Mouse (Mus musculus) liver, embryonic 11.5 days (tissue): ENCODE data around the gene Cldn13. TPM values are rescaled to one million over a fixed set of nuclear protein-coding genes. Genes with fewer than 3 reads are reported as not detected.
A peak's percentile ranks its signal among the peaks of the same experiment; 100 is the strongest.

Experiments used
- ATAC-seq: fragments of 200-750 bp; cut with Nextera tagmentation; replicated peaks from 2 replicates; pipeline ENCODE4 v1.8.0; 2017; ENCODE audit warnings: moderate number of reproducible peaks, mild to moderate bottlenecking, moderate TSS enrichment, moderate library complexity; ENCODE audit not compliant: low FRiP score
- DNase-seq: peaks from one replicate; pipeline ENCODE4 v3.0.0-alpha.2; 2017; ENCODE audit warnings: low spot score
- H3K27ac ChIP-seq: fragments of 300-500 bp; sonication (generic); 2 replicates; pipeline ENCODE4 v1.5.1; 2014; ENCODE audit warnings: mild to moderate bottlenecking, low read depth, low read length, control low read depth
- H3K27me3 ChIP-seq: fragments of 300-500 bp; sonication (generic); replicated peaks from 2 replicates; pipeline ENCODE4 v1.6.1; 2014; ENCODE audit warnings: low read length, mixed read lengths; ENCODE audit not compliant: control insufficient read depth, insufficient read depth
- H3K36me3 ChIP-seq: fragments of 300-500 bp; sonication (generic); 2 replicates; pipeline ENCODE4 v1.6.1; 2014; ENCODE audit warnings: mild to moderate bottlenecking, low read length, moderate library complexity, mixed read lengths; ENCODE audit not compliant: control insufficient read depth, insufficient read depth
- H3K4me1 ChIP-seq: fragments of 300-500 bp; sonication (generic); replicated peaks from 2 replicates; pipeline ENCODE4 v1.6.1; 2014; ENCODE audit warnings: low read length, mixed read lengths; ENCODE audit not compliant: control insufficient read depth, insufficient read depth
- H3K4me2 ChIP-seq: fragments of 300-500 bp; sonication (generic); 2 replicates; pipeline ENCODE4 v1.6.1; 2014; ENCODE audit warnings: mild to moderate bottlenecking, control low read depth, moderate library complexity
- H3K4me3 ChIP-seq: fragments of 300-500 bp; sonication (generic); 2 replicates; pipeline ENCODE4 v1.5.1; 2014; ENCODE audit warnings: low read depth, low read length, control low read depth
- H3K9ac ChIP-seq: fragments of 300-500 bp; sonication (generic); 2 replicates; pipeline ENCODE4 v1.6.1; 2014; ENCODE audit warnings: low read depth, low read length, control low read depth
- H3K9me3 ChIP-seq: fragments of 300-500 bp; sonication (generic); 2 replicates; pipeline ENCODE4 v1.6.1; 2016; ENCODE audit warnings: low read length, inconsistent platforms, mixed read lengths; ENCODE audit not compliant: control insufficient read depth
- WGBS: fragments of 180-500 bp; shearing (Covaris S2); extraction: QIAGEN DNeasy Blood & Tissue Kit; methylation state at CpG from one replicate; pipeline ENCODE4 v1.1.7; 2014; 5-methylcytosine and 5-hydroxymethylcytosine counted together
- polyA plus RNA-seq: library from polyadenylated mRNA; unstranded; fragments of >200 nt; fragmentation: Nextera tagmentation; extraction: Ambion mirVana; gene quantifications from 2 replicates; pipeline ENCODE4 v1.2.1, GENCODE M21; 2014

The Cldn13 gene
- polyA plus RNA-seq, 1 experiment from 2014 or later, result 115 TPM

- WGBS, result 49% methylated on average over 4 of the region's 4 CpGs
- H3K4me3 ChIP-seq, result peak overlapping the region; percentile 64
- peak overlapping the region; percentile 60 for H3K4me2 ChIP-seq
- ATAC-seq (peak; percentile 88), DNase-seq (no peak)
- H3K27me3 ChIP-seq, result no peaks in the 10 kb centered on the region
- peak overlapping the region; percentile 82 for H3K9ac ChIP-seq
- H3K27ac ChIP-seq, result peak overlapping the region; percentile 97
- H3K36me3 ChIP-seq, result no peaks in the 10 kb centered on the region
- peaks cover 14% of the 10 kb centered on the region for H3K4me1 ChIP-seq
- no peaks in the 10 kb centered on the region for H3K9me3 ChIP-seq
These were observed 1.6 kb downstream of the Cldn13 start for GRCm38 (mm10) chr5:134913753-134914152.

- peak; percentile 40 for ATAC-seq
- Histone ChIP-seq H3K4me3 (peak overlapping the region; percentile 64), H3K27ac (peak overlapping the region; percentile 97), H3K4me1 (peaks cover 10% of the 10 kb centered on the region), H3K36me3 (no peaks in the 10 kb centered on the region), H3K9ac (peak overlapping the region; percentile 82), H3K27me3 (no peaks in the 10 kb centered on the region), H3K9me3 (no peaks in the 10 kb centered on the region), H3K4me2 (peak overlapping the region; percentile 60)
- no peak for DNase-seq
- WGBS, result 63% methylated on average over 3 of the region's 3 CpGs
These were observed 2.0 kb downstream of the Cldn13 start for GRCm38 (mm10) chr5:134913352-134913751.

GRCm38 (mm10) chr5:134911901-134912300 is 3.4 kb downstream of the Cldn13 start:
- Histone ChIP-seq H3K4me2 (no peak overlapping the region), H3K4me1 (peaks cover 7% of the 10 kb centered on the region; the same call in 1 of the 2 replicates), H3K36me3 (no peaks in the 10 kb centered on the region), H3K9ac (no peak overlapping the region), H3K9me3 (no peaks in the 10 kb centered on the region), H3K27me3 (no peaks in the 10 kb centered on the region), H3K4me3 (no peak overlapping the region), H3K27ac (no peak overlapping the region)
- ATAC-seq (no peak), DNase-seq (no peak)
- 88% methylated on average over 2 of the region's 2 CpGs for WGBS

- no peaks in the 10 kb centered on the region for H3K9me3 ChIP-seq
- H3K36me3 ChIP-seq, result no peaks in the 10 kb centered on the region
- no peaks in the 10 kb centered on the region for H3K4me1 ChIP-seq
- no peak overlapping the region for H3K9ac ChIP-seq
- H3K27me3 ChIP-seq, result no peaks in the 10 kb centered on the region
- no peak overlapping the region for H3K27ac ChIP-seq
- no peak overlapping the region for H3K4me3 ChIP-seq
- DNase-seq, result peak; percentile 93
- ATAC-seq, result peak; percentile 80
- H3K4me2 ChIP-seq, result no peak overlapping the region
- WGBS, result 0% methylated on average over 13 of the region's 13 CpGs
These were observed 8.2 kb downstream of the Cldn13 start for GRCm38 (mm10) chr5:134907135-134907534.

GRCm38 (mm10) chr5:134906633-134907032 is 8.7 kb downstream of the Cldn13 start, which contains the start of gene Tmem270:
Tmem270 (minus strand) TSS chr5:134906733.
- Histone ChIP-seq H3K9me3 (no peaks in the 10 kb centered on the region), H3K4me2 (no peak within 1 kb of the TSS), H3K27me3 (no peaks in the 10 kb centered on the region), H3K36me3 (no peaks in the 10 kb centered on the region), H3K4me3 (no peak within 1 kb of the TSS), H3K9ac (no peak within 1 kb of the TSS), H3K4me1 (no peaks in the 10 kb centered on the region), H3K27ac (no peak within 1 kb of the TSS)
- WGBS, result 77% methylated on average over 6 of the region's 6 CpGs
- no peak for ATAC-seq
- DNase-seq, result no peak

GRCm38 (mm10) chr5:134901644-134902027 is 13.7 kb downstream of the Cldn13 start:
- Histone ChIP-seq H3K4me3 (no peak overlapping the region), H3K4me2 (no peak overlapping the region), H3K9ac (no peak overlapping the region), H3K27me3 (no peaks in the 10 kb centered on the region; the same call in 1 of the 2 replicates), H3K27ac (no peak overlapping the region), H3K4me1 (no peaks in the 10 kb centered on the region), H3K9me3 (no peaks in the 10 kb centered on the region), H3K36me3 (no peaks in the 10 kb centered on the region)
- no peak for DNase-seq
- 71% methylated on average over 8 of the region's 8 CpGs for WGBS
- no peak for ATAC-seq

- H3K9me3 ChIP-seq, result no peaks in the 10 kb centered on the region
- no peaks in the 10 kb centered on the region for H3K36me3 ChIP-seq
- no peak for DNase-seq
- H3K9ac ChIP-seq, result no peak overlapping the region
- no peak overlapping the region for H3K4me2 ChIP-seq
- no peak for ATAC-seq
- no peak overlapping the region for H3K4me3 ChIP-seq
- H3K27ac ChIP-seq, result no peak overlapping the region
- 51% methylated on average over 12 of the region's 12 CpGs for WGBS
- H3K27me3 ChIP-seq, result no peaks in the 10 kb centered on the region; the same call in 1 of the 2 replicates
- H3K4me1 ChIP-seq, result no peaks in the 10 kb centered on the region
These were observed 14.2 kb downstream of the Cldn13 start for GRCm38 (mm10) chr5:134901012-134901643.

GRCm38 (mm10) chr5:134897596-134897995 is 17.7 kb downstream of the Cldn13 start:
- DNase-seq, result no peak
- H3K27ac ChIP-seq, result no peak overlapping the region
- WGBS, result 71% methylated on average over 17 of the region's 17 CpGs

GRCm38 (mm10) chr5:134896965-134897364 is 18.4 kb downstream of the Cldn13 start:
- H3K4me2 ChIP-seq, result no peak overlapping the region
- H3K27me3 ChIP-seq, result no peaks in the 10 kb centered on the region; the same call in 1 of the 2 replicates
- H3K27ac ChIP-seq, result no peak overlapping the region
- no peaks in the 10 kb centered on the region for H3K36me3 ChIP-seq
- H3K9ac ChIP-seq, result no peak overlapping the region
- DNase-seq (no peak), ATAC-seq (no peak)
- no peaks in the 10 kb centered on the region for H3K9me3 ChIP-seq
- WGBS, result 80% methylated on average over 8 of the region's 8 CpGs
- no peaks in the 10 kb centered on the region for H3K4me1 ChIP-seq
- no peak overlapping the region for H3K4me3 ChIP-seq

More at GRCm38 (mm10) chr5:134897596-134897995, 17.7 kb downstream of the Cldn13 start:
- H3K27me3 ChIP-seq, result no peaks in the 10 kb centered on the region; the same call in 1 of the 2 replicates
- no peak overlapping the region for H3K9ac ChIP-seq
- H3K4me3 ChIP-seq, result no peak overlapping the region
- no peaks in the 10 kb centered on the region for H3K4me1 ChIP-seq
- H3K4me2 ChIP-seq, result no peak overlapping the region
- no peaks in the 10 kb centered on the region for H3K36me3 ChIP-seq
- no peaks in the 10 kb centered on the region for H3K9me3 ChIP-seq
- ATAC-seq, result no peak
